Mouse (Mus musculus): ENCODE data around the gene Proser2. TPM values are rescaled to one million over a fixed set of nuclear protein-coding genes. Genes with fewer than 3 reads are reported as not detected.
A peak's percentile ranks its signal among the peaks of the same experiment; 100 is the strongest.
"Not testable (repeated sequence)": the region's sequence is repeated elsewhere in the genome, so short reads cannot be mapped to it uniquely, and the experiment has no call there.

The Proser2 gene
- total RNA-seq, 2 experiments from 2014 or later, result 20.2 to 24.3 TPM

GRCm38 (mm10) chr2:6128881-6129280 is 1.1 kb downstream of the Proser2 start:
- DNase-seq, result no peak

GRCm38 (mm10) chr2:6128136-6128805 is 1.7 kb downstream of the Proser2 start:
- DNase-seq, result peak; percentile 60

GRCm38 (mm10) chr2:6123046-6123445 is 7.0 kb downstream of the Proser2 start:
- no peak for DNase-seq

GRCm38 (mm10) chr2:6121091-6121490 is 8.9 kb downstream of the Proser2 start:
- no peak for DNase-seq

- DNase-seq, result peak; percentile 80 to 82
These were observed 11.8 kb downstream of the Proser2 start for GRCm38 (mm10) chr2:6118246-6118645.

- no peak for DNase-seq
These were observed 16.2 kb downstream of the Proser2 start for GRCm38 (mm10) chr2:6113792-6114191.

GRCm38 (mm10) chr2:6112619-6113018 is 17.4 kb downstream of the Proser2 start:
- DNase-seq, result peak; percentile 43 to 56

- DNase-seq, result no peak
These were observed 24.6 kb downstream of the Proser2 start for GRCm38 (mm10) chr2:6105437-6105836.

- DNase-seq, result no peak
These were observed 29.3 kb downstream of the Proser2 start for GRCm38 (mm10) chr2:6100755-6101154.

- no peak for DNase-seq
These were observed 29.8 kb downstream of the Proser2 start for GRCm38 (mm10) chr2:6100027-6100749.

- no peak for DNase-seq
These were observed 30.6 kb downstream of the Proser2 start for GRCm38 (mm10) chr2:6099443-6099842.

GRCm38 (mm10) chr2:6098924-6099323 is 31.1 kb downstream of the Proser2 start:
- peak; percentile 62 to 81 for DNase-seq

- DNase-seq, result no peak
These were observed 32.8 kb downstream of the Proser2 start for GRCm38 (mm10) chr2:6097113-6097716.

GRCm38 (mm10) chr2:6089941-6090340 is 40.1 kb downstream of the Proser2 start:
- not testable (repeated sequence) for DNase-seq

- peak in 1 of 2 experiments; percentile 21 for DNase-seq
These were observed 42.9 kb downstream of the Proser2 start for GRCm38 (mm10) chr2:6087151-6087550.

- peak in 1 of 2 experiments; percentile 19 for DNase-seq
These were observed 44.1 kb downstream of the Proser2 start for GRCm38 (mm10) chr2:6085622-6086530.

- no peak for DNase-seq
These were observed 46.3 kb downstream of the Proser2 start for GRCm38 (mm10) chr2:6083696-6084095.

- DNase-seq, result no peak
These were observed 47.4 kb downstream of the Proser2 start for GRCm38 (mm10) chr2:6082615-6083014.

GRCm38 (mm10) chr2:6081108-6081507 is 48.9 kb downstream of the Proser2 start:
- DNase-seq, result no peak

GRCm38 (mm10) chr2:6080037-6080436 is 50.0 kb downstream of the Proser2 start:
- DNase-seq, result no peak

- no peak for DNase-seq
These were observed 54.5 kb downstream of the Proser2 start for GRCm38 (mm10) chr2:6075530-6075896.

GRCm38 (mm10) chr2:6074891-6075529 is 55.0 kb downstream of the Proser2 start:
- peak; percentile 33 to 34 for DNase-seq

Measured in heart, adult 18-20 months (tissue).